Mouse (Mus musculus): ENCODE results near the gene Gnb2.

- peak; percentile 90; the same call in 1 of the 2 replicates for TF ChIP-seq CTCF (IDR thresholded peaks at IDR 0.05; ENCODE audit: borderline replicate concordance, control insufficient read depth, extremely low read depth, insufficient read depth, low read length, poor library complexity)
- peak; percentile 72 for TF ChIP-seq POLR2A (IDR thresholded peaks at IDR 0.05; ENCODE audit: control insufficient read depth, extremely low read depth, insufficient read depth, low read length, poor library complexity)
Observed at GRCm38 (mm10) chr5:137501709-137502666, 31.3 kb downstream of the Gnb2 start, which contains the start of gene Pop7.

Measured in thymus, adult 2 months (tissue).